Mouse (Mus musculus): ENCODE measurements around the gene Napsa. TPM values are rescaled to one million over a fixed set of nuclear protein-coding genes. Genes with fewer than 3 reads are reported as not detected.

The Napsa gene
- total RNA-seq (2023): 38.9 TPM

GRCm38 (mm10) chr7:44572213-44572701 lies at the start of gene Napsa:
TSS of gene Napsa (plus strand) at chr7:44572380.

GRCm38 (mm10) chr7:44524502-44524901 lies 47.7 kb upstream of the Napsa start, which contains the start of gene Mybpc2:
TSS of gene Mybpc2 (minus strand) at chr7:44524656.

GRCm38 (mm10) chr7:44531946-44532732 lies 40.0 kb upstream of the Napsa start, which contains the start of gene Spib:
TSS of gene Spib (minus strand) at chr7:44532071.

GRCm38 (mm10) chr7:44548497-44549087 lies 23.6 kb upstream of the Napsa start, which contains the start of gene Pold1:
TSS of gene Pold1 (minus strand) at chr7:44548849.

GRCm38 (mm10) chr7:44553826-44554225 lies 18.4 kb upstream of the Napsa start, which contains the start of gene Nr1h2:
TSS of gene Nr1h2 (minus strand) at chr7:44553951.

GRCm38 (mm10) chr7:44590402-44591347 lies 18.5 kb downstream of the Napsa start, which contains the start of gene Kcnc3:
TSS of gene Kcnc3 (plus strand) at chr7:44590664.

Other genes starting within 250 kb of the Napsa start
- gene Syt3, start 188.3 kb upstream of the Napsa start, total RNA-seq (2023): not detected
- not detected for gene 1700008O03Rik, start 186.6 kb upstream of the Napsa start, total RNA-seq (2023)
- not detected for gene Lrrc4b, start 143.4 kb upstream of the Napsa start, total RNA-seq (2023)
- gene Aspdh, start 107.0 kb upstream of the Napsa start, total RNA-seq (2023): not detected
- 47.6 TPM for gene Josd2, start 104.4 kb upstream of the Napsa start, total RNA-seq (2023)
- gene Emc10, start 75.9 kb upstream of the Napsa start, total RNA-seq (2023): 80.4 TPM
- gene Fam71e1, start 75.8 kb upstream of the Napsa start, total RNA-seq (2023): 6.6 TPM
- 1.7 TPM for gene Mybpc2, start 47.7 kb upstream of the Napsa start, total RNA-seq (2023)
- 25.1 TPM for gene Spib, start 40.3 kb upstream of the Napsa start, total RNA-seq (2023)
- 41.4 TPM for gene Pold1, start 23.5 kb upstream of the Napsa start, total RNA-seq (2023)
- 291 TPM for gene Nr1h2, start 18.4 kb upstream of the Napsa start, total RNA-seq (2023)
- gene Kcnc3, start 18.3 kb downstream of the Napsa start, total RNA-seq (2023): 1.00 TPM
- gene Myh14, start 98.5 kb downstream of the Napsa start, total RNA-seq (2023): not detected
- gene Izumo2, start 136.4 kb downstream of the Napsa start, total RNA-seq (2023): not detected
- 70.7 TPM for gene Vrk3, start 176.0 kb downstream of the Napsa start, total RNA-seq (2023)
- gene Zfp473, start 178.7 kb downstream of the Napsa start, total RNA-seq (2023): 0.88 TPM
- 30.5 TPM for gene Nup62, start 243.7 kb downstream of the Napsa start, total RNA-seq (2023)
- 11.5 TPM for gene Il4i1, start 244.0 kb downstream of the Napsa start, total RNA-seq (2023)
- 5.1 TPM for gene Atf5, start 244.3 kb downstream of the Napsa start, total RNA-seq (2023)

All from CD4-positive naive resting alpha-beta T cell, adult 76 days (primary cell).